Mouse (Mus musculus): Measurements from ENCODE around the gene Elavl3.

The Elavl3 gene

GRCm38 (mm10) chr9:22057031-22057517 is 5.3 kb upstream of the Elavl3 start:
- DNase-seq, result no peak

- no peak for DNase-seq
Measured at GRCm38 (mm10) chr9:22056303-22056910, 4.6 kb upstream of the Elavl3 start.

- no peak for DNase-seq
Measured at GRCm38 (mm10) chr9:22055713-22056112, 3.9 kb upstream of the Elavl3 start.

GRCm38 (mm10) chr9:22054411-22055076 is 2.7 kb upstream of the Elavl3 start:
- DNase-seq, result peak; percentile 69 to 75

GRCm38 (mm10) chr9:22053657-22054056 is 1.8 kb upstream of the Elavl3 start:
- no peak for DNase-seq

- DNase-seq, result no peak
Measured at GRCm38 (mm10) chr9:22051161-22051957, 464 bp downstream of the Elavl3 start.

- peak in 1 of 2 experiments; percentile 28 for DNase-seq
Measured at GRCm38 (mm10) chr9:22050351-22050889, 1.4 kb downstream of the Elavl3 start.

GRCm38 (mm10) chr9:22049721-22050270 is 2.0 kb downstream of the Elavl3 start:
- DNase-seq, result no peak

GRCm38 (mm10) chr9:22049315-22049714 is 2.5 kb downstream of the Elavl3 start:
- no peak for DNase-seq

- no peak for DNase-seq
Measured at GRCm38 (mm10) chr9:22047329-22047728, 4.5 kb downstream of the Elavl3 start.

GRCm38 (mm10) chr9:22041832-22042231 is 10.0 kb downstream of the Elavl3 start:
- DNase-seq, result no peak

- DNase-seq, result no peak
Measured at GRCm38 (mm10) chr9:22037826-22038225, 14.0 kb downstream of the Elavl3 start.

GRCm38 (mm10) chr9:22035300-22036044 is 16.4 kb downstream of the Elavl3 start:
- DNase-seq, result no peak

GRCm38 (mm10) chr9:22030386-22030785 is 21.4 kb downstream of the Elavl3 start:
- DNase-seq, result no peak

- DNase-seq, result no peak
Measured at GRCm38 (mm10) chr9:22028467-22028866, 23.4 kb downstream of the Elavl3 start.

GRCm38 (mm10) chr9:22024592-22024991 is 27.2 kb downstream of the Elavl3 start:
- no peak for DNase-seq

GRCm38 (mm10) chr9:22017208-22017825 is 34.5 kb downstream of the Elavl3 start:
- DNase-seq, result no peak

GRCm38 (mm10) chr9:22016245-22016644 is 35.6 kb downstream of the Elavl3 start:
- no peak for DNase-seq

- DNase-seq, result no peak
Measured at GRCm38 (mm10) chr9:22012731-22013130, 39.1 kb downstream of the Elavl3 start.

GRCm38 (mm10) chr9:22011055-22011454 is 40.8 kb downstream of the Elavl3 start:
- no peak for DNase-seq

GRCm38 (mm10) chr9:22004546-22004945 is 47.3 kb downstream of the Elavl3 start:
- DNase-seq, result no peak

- no peak for DNase-seq
Measured at GRCm38 (mm10) chr9:22003163-22003554, 48.7 kb downstream of the Elavl3 start.
